Mouse (Mus musculus) forebrain, embryonic 14.5 days (tissue): ENCODE data around the gene Gm17949. TPM values are rescaled to one million over a fixed set of nuclear protein-coding genes. Genes with fewer than 3 reads are reported as not detected.

ENCODE experiments used
- ATAC-seq: fragments of 200-750 bp; cut with Nextera tagmentation; 2 replicates; pipeline ENCODE4 v1.8.0; 2017; ENCODE audit warnings: mild to moderate bottlenecking, moderate library complexity
- DNase-seq: peaks from one replicate; pipeline ENCODE4 v3.0.0-alpha.2; 2015; ENCODE audit warnings: low spot score
- H3K27ac ChIP-seq: fragments of 300-500 bp; sonication (generic); 2 replicates; pipeline ENCODE4 v1.5.1; 2014; ENCODE audit warnings: low read depth, mild to moderate bottlenecking, control low read depth, low read length, moderate library complexity
- H3K27me3 ChIP-seq: fragments of 300-500 bp; sonication (generic); replicated peaks from 2 replicates; pipeline ENCODE4 v1.6.1; 2014; ENCODE audit warnings: low read length, control low read depth, mixed read lengths; ENCODE audit not compliant: control insufficient read depth, insufficient read depth
- H3K36me3 ChIP-seq: fragments of 300-500 bp; sonication (generic); 2 replicates; pipeline ENCODE4 v1.6.1; 2014; ENCODE audit warnings: low read length, control low read depth; ENCODE audit not compliant: control insufficient read depth, insufficient read depth
- H3K4me1 ChIP-seq: fragments of 300-500 bp; sonication (generic); 2 replicates; pipeline ENCODE4 v1.6.1; 2014; ENCODE audit warnings: antibody characterized with exemption, low read length, control low read depth; ENCODE audit not compliant: control insufficient read depth, insufficient read depth
- H3K4me2 ChIP-seq: fragments of 300-500 bp; sonication (generic); 2 replicates; pipeline ENCODE4 v1.6.1; 2014; ENCODE audit warnings: mild to moderate bottlenecking, control low read depth, low read length
- H3K4me3 ChIP-seq: fragments of 300-500 bp; sonication (generic); 2 replicates; pipeline ENCODE4 v1.5.1; 2014; ENCODE audit warnings: low read depth, low read length, control low read depth
- H3K9ac ChIP-seq: fragments of 300-500 bp; sonication (generic); 2 replicates; pipeline ENCODE4 v1.6.1; 2014; ENCODE audit warnings: mild to moderate bottlenecking, low read length, control low read depth, moderate library complexity
- H3K9me3 ChIP-seq: fragments of 300-500 bp; sonication (generic); replicated peaks from 2 replicates; pipeline ENCODE4 v1.6.1; 2016; ENCODE audit warnings: low read length, control low read depth, mixed read lengths; ENCODE audit not compliant: control insufficient read depth
- WGBS: fragments of 180-500 bp; shearing (Covaris S2); extraction: QIAGEN DNeasy Blood & Tissue Kit; methylation state at CpG from one replicate; pipeline ENCODE4 v1.1.7; 2014; 5-methylcytosine and 5-hydroxymethylcytosine counted together
- polyA plus RNA-seq: library from polyadenylated mRNA; unstranded; fragments of >200 nt; fragmentation: Nextera tagmentation; extraction: Ambion mirVana; gene quantifications from 2 replicates; pipeline ENCODE4 v1.2.1, GENCODE M21; 2014

Gm17949 gene
- 0.14 and 0.37 TPM in 2 replicates for polyA plus RNA-seq

DNA sequence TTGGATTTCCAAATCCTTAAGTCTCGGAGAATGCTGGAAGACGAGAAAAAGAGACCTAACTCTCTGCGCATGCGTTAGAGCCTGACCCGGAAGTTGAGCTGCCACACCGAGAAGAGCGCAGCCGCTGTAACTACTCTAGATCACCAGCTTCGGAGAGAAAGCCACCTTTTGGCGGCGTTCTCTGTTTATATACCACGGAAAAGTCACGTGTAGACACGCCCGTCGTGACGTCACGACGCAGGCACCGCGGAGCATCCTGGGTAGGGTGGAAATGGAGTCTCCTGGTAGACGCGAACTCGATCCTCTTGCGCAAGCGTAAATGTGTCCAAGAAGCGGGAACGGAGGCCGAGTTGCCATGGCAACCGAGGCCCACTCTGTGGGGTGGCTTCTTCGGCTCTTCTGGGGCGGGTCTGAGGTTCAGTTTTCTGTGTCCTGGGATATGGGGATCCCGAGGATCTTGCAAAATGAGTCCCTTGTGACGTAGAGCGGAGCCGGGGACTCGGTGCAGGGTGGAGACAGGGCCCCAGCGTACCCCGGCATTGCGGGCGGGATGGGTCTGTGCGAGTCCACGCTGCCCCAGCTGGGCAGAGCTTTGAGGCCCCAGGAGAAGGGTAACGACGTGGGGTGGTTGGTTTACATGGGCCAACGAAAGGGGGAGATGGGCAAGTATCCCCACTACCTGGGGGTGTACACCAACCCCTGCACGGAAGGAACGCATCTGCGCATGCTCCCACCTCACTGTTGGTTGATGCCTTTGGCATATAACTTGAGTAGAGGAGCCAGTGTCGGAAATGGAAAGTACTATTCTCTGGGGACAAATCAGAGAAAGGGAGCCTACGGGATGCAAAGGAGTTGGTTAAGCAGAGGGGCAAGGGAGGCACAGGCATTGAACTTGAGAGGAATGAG is at the start of gene Gm17949, which contains the start of gene Gtf2f1:
Gene Gm17949 (plus strand): TSS at position 234 of the 906 bp plus-strand sequence.
Gene Gtf2f1 (minus strand): TSS at position 53 of the 906 bp plus-strand sequence.
- H3K4me1 ChIP-seq = peaks cover 11% of the 10 kb centered on the region; the same call in 1 of the 2 replicates
- under 1% methylated on average over 51 of the region's 51 CpGs for WGBS

DNA sequence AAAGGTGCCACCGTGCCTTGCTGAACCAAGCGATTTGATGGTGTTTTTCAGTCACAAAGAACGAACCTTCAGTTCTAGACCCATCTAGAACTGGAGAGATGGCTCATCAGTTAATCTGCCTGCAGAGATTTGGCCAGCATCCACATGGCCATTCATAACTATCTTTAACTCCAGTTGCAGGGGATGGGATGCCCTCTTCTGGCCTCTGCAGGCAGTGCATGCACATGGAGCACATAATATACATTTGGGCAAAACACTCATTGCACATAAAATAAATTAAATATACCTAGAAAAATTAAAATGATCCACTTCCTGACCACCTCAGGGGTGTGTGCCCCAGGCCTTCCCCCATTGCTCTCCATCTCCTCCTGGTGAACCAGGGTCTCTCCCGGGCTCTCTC is 49.4 kb upstream of the Gm17949 start:
- DNase-seq = no peak
- H3K9me3 ChIP-seq = no peaks in the 10 kb centered on the region
- no peaks in the 10 kb centered on the region for H3K4me1 ChIP-seq
- no peak for ATAC-seq
- H3K9ac ChIP-seq = no peak overlapping the region
- no peaks in the 10 kb centered on the region for H3K27me3 ChIP-seq
- no peak overlapping the region for H3K4me2 ChIP-seq
- 89% methylated on average over 4 of the region's 4 CpGs for WGBS
- H3K4me3 ChIP-seq = no peak overlapping the region
- no peak overlapping the region for H3K27ac ChIP-seq
- no peaks in the 10 kb centered on the region for H3K36me3 ChIP-seq

More for the DNA sequence above, at the start of gene Gm17949, which contains the start of gene Gtf2f1:
- peak within 1 kb of the TSS; percentile 68 for H3K4me3 ChIP-seq
- peak within 1 kb of the TSS; percentile 94 for H3K4me2 ChIP-seq
- peak within 1 kb of the TSS; percentile 81 for H3K9ac ChIP-seq
- no peaks in the 10 kb centered on the region for H3K9me3 ChIP-seq
- no peaks in the 10 kb centered on the region for H3K27me3 ChIP-seq
- H3K27ac ChIP-seq = peak within 1 kb of the TSS; percentile 87
- ATAC-seq = peak; percentile 94
- peaks cover 28% of the 10 kb centered on the region for H3K36me3 ChIP-seq
- DNase-seq = peak; percentile 100

DNA sequence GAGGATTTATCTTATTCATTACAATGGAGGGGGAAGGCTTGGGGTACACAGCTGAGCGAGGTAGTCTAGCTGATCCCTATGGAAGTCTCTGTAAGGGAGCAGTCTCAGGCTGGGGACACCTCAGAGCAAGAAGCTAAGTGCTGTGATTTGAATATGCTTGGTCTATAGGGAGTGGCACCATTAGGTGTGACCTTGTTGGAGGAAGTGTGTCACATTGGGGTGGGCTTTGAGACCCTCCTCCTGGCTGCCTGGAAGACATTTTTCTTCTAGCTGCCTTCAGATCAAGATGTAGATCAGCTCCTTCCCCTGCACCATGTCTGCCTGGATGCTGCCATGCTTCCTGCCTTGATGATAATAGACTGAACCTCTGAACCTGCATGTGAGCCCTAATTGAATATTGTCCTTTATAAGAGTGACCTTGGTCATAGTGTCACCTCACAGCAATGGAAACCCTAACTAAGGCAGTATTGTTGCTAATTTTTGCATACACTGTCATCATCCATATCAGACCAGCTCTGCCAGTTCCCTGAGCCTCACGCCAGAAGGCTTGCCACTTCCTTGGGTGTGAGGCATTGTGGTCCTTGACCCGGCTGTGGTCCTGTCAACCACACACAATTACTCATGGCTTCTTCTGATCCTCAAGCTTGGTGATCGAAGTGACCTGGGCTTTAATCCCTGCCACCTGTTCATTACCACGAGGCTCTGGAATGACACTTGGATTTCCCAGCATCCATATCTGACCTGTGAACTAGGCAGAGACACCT is 48.4 kb upstream of the Gm17949 start:
- Histone ChIP-seq H3K9ac (no peak overlapping the region), H3K4me2 (no peak overlapping the region), H3K27me3 (no peaks in the 10 kb centered on the region), H3K36me3 (no peaks in the 10 kb centered on the region), H3K4me3 (no peak overlapping the region), H3K9me3 (no peaks in the 10 kb centered on the region), H3K27ac (no peak overlapping the region), H3K4me1 (no peaks in the 10 kb centered on the region)
- ATAC-seq (no peak), DNase-seq (no peak)
- 79% methylated on average over 5 of the region's 5 CpGs for WGBS

DNA sequence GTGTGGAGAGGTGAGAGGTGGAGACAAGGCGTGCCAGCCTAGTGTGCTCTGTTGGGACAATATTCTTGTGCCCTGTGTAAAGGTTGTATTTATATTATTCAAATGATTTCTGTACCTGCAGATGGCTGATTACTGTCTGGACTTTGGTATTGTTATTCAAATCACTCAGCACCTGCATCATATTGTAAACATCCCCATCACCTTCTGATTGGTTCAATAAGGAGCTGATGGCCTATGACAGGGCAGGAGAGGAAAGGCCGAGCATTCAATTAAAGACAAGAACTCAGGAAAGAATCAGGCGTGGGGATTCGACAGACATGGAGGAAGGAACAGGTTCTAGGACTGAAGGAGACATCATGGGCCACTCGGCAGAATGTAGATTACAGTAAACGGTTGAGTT is 47.6 kb upstream of the Gm17949 start:
- no peak overlapping the region for H3K27ac ChIP-seq
- no peaks in the 10 kb centered on the region for H3K36me3 ChIP-seq
- DNase-seq = no peak
- H3K9ac ChIP-seq = no peak overlapping the region
- ATAC-seq = no peak
- H3K4me1 ChIP-seq = no peaks in the 10 kb centered on the region
- H3K4me2 ChIP-seq = no peak overlapping the region
- H3K4me3 ChIP-seq = no peak overlapping the region
- no peaks in the 10 kb centered on the region for H3K27me3 ChIP-seq
- WGBS = 76% methylated on average over 6 of the region's 6 CpGs
- H3K9me3 ChIP-seq = no peaks in the 10 kb centered on the region

DNA sequence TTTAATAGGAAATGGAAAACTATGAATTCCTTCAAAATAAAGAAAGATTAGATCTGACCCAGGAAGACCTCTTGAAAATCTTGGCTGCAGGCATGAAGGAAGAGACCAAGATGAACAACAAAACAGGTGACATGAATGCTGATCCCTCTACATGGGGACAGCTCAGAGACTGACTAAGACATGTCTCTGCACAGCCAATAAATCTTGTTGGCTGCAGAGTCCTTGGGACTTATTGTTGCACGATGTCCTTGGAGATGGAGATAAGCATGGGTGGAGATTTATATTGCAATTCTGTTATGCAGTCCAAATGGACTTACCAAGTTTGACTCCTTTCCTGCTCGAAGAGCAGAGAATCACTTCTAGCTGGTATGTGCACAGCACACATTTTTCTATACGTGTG is 41.9 kb upstream of the Gm17949 start:
- H3K9ac ChIP-seq = no peak overlapping the region
- no peak overlapping the region for H3K4me2 ChIP-seq
- no peaks in the 10 kb centered on the region for H3K4me1 ChIP-seq
- H3K4me3 ChIP-seq = no peak overlapping the region
- no peaks in the 10 kb centered on the region for H3K36me3 ChIP-seq
- peaks cover 3% of the 10 kb centered on the region for H3K27me3 ChIP-seq
- H3K27ac ChIP-seq = no peak overlapping the region
- WGBS = 74% methylated on average over 3 of the region's 3 CpGs
- H3K9me3 ChIP-seq = no peaks in the 10 kb centered on the region
- ATAC-seq (no peak), DNase-seq (no peak)

DNA sequence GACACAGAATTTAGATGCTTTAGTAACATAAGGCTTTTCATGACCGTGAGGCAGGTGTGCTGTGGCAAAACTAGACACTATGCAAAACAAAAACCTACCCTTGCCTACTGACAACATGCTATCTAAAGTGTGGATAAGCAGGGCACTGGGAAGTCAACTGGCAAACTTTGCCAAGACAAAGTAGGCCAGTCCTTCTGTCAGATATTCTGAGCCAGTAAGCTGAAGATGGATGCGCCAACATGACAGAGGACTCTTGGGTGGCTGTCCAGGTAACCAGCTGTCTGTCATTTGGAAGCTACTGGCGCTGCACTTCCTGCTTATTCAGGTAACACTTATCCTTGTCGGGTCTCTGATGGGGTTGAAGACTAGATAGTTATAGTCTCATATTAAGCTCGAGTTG is 41.2 kb upstream of the Gm17949 start:
- H3K4me3 ChIP-seq = no peak overlapping the region
- no peaks in the 10 kb centered on the region for H3K36me3 ChIP-seq
- H3K9ac ChIP-seq = no peak overlapping the region
- ATAC-seq (no peak), DNase-seq (no peak)
- H3K9me3 ChIP-seq = no peaks in the 10 kb centered on the region
- H3K4me1 ChIP-seq = no peaks in the 10 kb centered on the region
- no peak overlapping the region for H3K4me2 ChIP-seq
- WGBS = 64% methylated on average over 5 of the region's 5 CpGs
- H3K27ac ChIP-seq = no peak overlapping the region
- H3K27me3 ChIP-seq = peaks cover 3% of the 10 kb centered on the region

DNA sequence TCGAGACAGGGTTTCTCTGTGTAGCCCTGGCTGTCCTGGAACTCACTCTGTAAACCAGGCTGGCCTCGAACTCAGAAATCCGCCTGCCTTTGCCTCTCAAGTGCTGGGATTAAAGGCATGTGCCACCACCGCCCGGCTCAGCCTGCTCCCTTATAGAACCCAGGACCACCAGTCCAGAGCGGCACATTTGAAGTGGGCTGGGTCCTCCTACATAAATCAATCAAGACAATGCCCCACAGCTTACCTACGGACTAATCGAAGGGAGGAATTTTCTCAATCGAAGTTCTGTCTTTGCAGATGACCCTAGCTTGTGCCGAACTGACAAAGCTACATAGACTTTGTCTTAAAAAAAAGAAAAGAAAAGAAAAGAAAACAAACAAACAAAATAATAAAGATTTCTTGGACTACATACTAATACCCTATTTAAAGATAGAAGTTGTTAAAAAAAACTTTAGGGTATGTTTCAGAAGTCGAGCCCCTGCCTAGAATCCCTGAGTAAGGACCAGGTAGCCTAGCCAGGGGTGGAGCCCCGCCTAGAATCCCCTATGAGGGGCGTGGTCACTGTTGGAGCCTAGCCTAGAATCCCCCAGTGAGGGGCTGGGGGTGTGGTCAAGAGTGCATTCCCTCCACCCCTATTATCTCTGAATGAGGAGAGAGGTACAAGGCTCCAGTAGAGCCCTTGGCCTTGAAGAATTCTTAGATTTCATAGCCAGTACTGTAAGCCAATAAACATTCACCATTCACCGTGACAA is 37.1 kb upstream of the Gm17949 start:
- Histone ChIP-seq H3K4me1 (no peaks in the 10 kb centered on the region), H3K9me3 (no peaks in the 10 kb centered on the region), H3K4me2 (no peak overlapping the region), H3K9ac (no peak overlapping the region), H3K27ac (no peak overlapping the region), H3K4me3 (no peak overlapping the region), H3K36me3 (no peaks in the 10 kb centered on the region), H3K27me3 (peaks cover 3% of the 10 kb centered on the region)
- ATAC-seq (no peak), DNase-seq (no peak)
- 70% methylated on average over 13 of the region's 14 CpGs for WGBS

DNA sequence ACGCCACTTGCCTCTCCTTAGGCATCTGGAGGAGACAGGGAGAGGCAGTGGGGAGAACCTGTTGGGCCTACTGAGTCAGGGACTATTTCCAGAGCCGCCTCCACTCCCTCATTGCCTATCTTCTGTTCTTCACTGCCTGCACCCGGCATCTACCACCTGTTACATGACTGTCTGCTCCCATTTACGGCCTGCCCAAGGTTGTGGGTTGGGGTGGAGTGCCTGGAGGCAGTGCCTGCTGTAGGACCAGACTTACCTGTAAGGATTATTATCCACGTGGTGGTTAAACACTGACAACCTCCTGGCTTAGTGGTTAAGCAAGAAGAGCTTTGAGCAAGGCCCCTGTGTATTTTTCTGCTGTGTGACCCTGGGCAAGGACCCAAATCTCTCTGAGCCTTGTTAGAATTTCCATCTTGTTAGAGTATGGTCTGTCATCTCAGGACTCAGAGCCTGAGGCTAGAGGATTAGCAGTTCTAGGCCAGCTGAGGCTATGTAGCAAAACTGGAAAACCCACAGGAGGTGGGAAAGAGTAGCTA is 36.5 kb upstream of the Gm17949 start:
- H3K9ac ChIP-seq = no peak overlapping the region
- no peaks in the 10 kb centered on the region for H3K4me1 ChIP-seq
- no peaks in the 10 kb centered on the region for H3K36me3 ChIP-seq
- H3K4me2 ChIP-seq = no peak overlapping the region
- no peaks in the 10 kb centered on the region for H3K9me3 ChIP-seq
- H3K4me3 ChIP-seq = no peak overlapping the region
- 75% methylated on average over 5 of the region's 5 CpGs for WGBS
- DNase-seq = no peak
- no peak for ATAC-seq
- peaks cover 3% of the 10 kb centered on the region for H3K27me3 ChIP-seq
- no peak overlapping the region for H3K27ac ChIP-seq
